Mouse (Mus musculus) heart, adult 2 months (tissue): ENCODE data around the gene Palld.

Experiments used
- CTCF ChIP-seq: fragments of 200-600 bp; IDR thresholded peaks from 2 replicates; pipeline ENCODE4 v1.8.1; 2022; ENCODE audit warnings: antibody characterized with exemption, mild to moderate bottlenecking, moderate library complexity
- EP300 ChIP-seq: fragments of 200-500 bp; IDR thresholded peaks from 2 replicates; pipeline ENCODE4 v1.6.1; 2011; ENCODE audit warnings: low read depth, low read length, control low read depth; ENCODE audit not compliant: insufficient read depth
- POLR2A ChIP-seq: fragments of 200-500 bp; IDR thresholded peaks from 2 replicates; pipeline ENCODE4 v1.6.1; 2011; ENCODE audit warnings: mild to moderate bottlenecking, low read depth, low read length, control low read depth; ENCODE audit not compliant: insufficient read depth

- TF ChIP-seq POLR2A (no peak), CTCF (no peak), EP300 (0 out of 2 replicates have a peak, but pooled peaks have one; percentile 14)
Observed at GRCm38 (mm10) chr8:61831944-61832343, 70.5 kb downstream of the Palld start.
